In the genomic region with DNA sequence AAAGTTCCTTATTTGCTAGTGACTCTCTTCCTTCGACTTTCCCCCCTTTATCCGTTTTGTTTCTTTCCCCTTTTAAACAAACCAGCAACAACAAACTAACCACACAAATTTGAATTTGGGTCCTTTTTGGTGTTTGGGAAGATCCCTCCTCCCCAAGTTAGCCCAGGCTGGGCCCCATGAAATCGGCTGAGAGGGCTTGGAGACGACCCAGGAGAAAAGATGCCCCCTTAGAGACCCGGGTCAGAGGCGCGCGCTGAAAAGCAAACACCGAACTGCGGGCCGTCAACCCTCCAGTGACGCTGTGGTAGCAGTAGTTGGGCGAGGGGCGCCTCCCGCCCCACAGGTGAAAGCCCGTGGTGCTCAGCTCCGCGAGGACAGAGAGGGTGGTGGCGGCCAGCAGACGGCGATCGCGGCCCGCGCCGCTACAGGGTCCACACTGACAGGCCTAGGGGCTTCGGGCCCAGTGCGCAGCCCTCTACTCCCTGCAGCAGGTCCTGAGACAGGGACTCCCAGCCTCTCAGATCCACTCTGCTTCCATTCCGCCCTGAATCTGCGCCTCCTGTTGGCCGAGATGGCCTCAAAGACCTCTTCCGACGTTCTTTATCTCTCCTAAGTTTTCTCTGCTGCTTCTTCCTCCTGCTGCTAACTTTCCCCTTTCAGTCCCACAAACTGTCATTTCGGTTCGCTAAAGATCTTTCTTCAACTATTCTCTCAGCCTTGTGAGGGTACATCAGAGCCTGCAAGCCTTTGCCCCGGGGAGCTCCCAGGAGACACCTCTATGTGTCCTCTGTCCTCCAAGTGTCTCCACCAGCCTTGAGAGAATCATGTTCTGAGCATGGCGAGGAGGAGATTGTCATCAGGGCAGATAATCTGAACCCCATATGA, we compare ENCODE assay signal across 12 mouse cellular contexts. TPM values are rescaled to one million over a fixed set of nuclear protein-coding genes. Genes with fewer than 3 reads are reported as not detected.
DNase-seq lines count a peak whose midpoint lies in the region; ATAC-seq and TF ChIP-seq lines count a peak whose summit lies in the region.
"Had no signal": no experiment of that assay in that cellular context is flagged by ENCODE, and none has a peak within 500 bp of the region (broad histone marks: within the 10 kb centered on the region; RNA-seq: fewer than 3 reads in every experiment).

No protein-coding gene starts in this region.

- no peak overlapping the region for H3K9ac ChIP-seq in kidney, embryonic 16.5 days (replicated peaks; ENCODE audit: low read length)
- H3K9ac ChIP-seq in forebrain, embryonic 15.5 days (replicated peaks): peak overlapping the region; percentile 50; the same call in 1 of the 2 replicates
- no peak overlapping the region for H3K9ac ChIP-seq in midbrain, embryonic 12.5 days (replicated peaks)

- H3K4me1 ChIP-seq in kidney, embryonic 16.5 days (ENCODE audit: insufficient read depth, low read length): peaks cover 15% of the 10 kb centered on the region
- peaks cover 78% of the 10 kb centered on the region for H3K4me1 ChIP-seq in forebrain, embryonic 15.5 days
- peaks cover 58% of the 10 kb centered on the region for H3K4me1 ChIP-seq in midbrain, embryonic 12.5 days

- no peak overlapping the region for H3K4me2 ChIP-seq in kidney, embryonic 16.5 days (replicated peaks; ENCODE audit: low read depth, low read length)
- H3K4me2 ChIP-seq in forebrain, embryonic 15.5 days (replicated peaks): peak overlapping the region; percentile 90
- peak overlapping the region; percentile 18 for H3K4me2 ChIP-seq in midbrain, embryonic 12.5 days (replicated peaks)

- 2% methylated on average over 37 of the region's 37 CpGs for WGBS in kidney, embryonic 16.5 days
- WGBS in forebrain, embryonic 15.5 days: 6% methylated on average over 37 of the region's 37 CpGs
- 4% methylated on average over 37 of the region's 37 CpGs for WGBS in midbrain, embryonic 12.5 days

- peak; percentile 76 for TF ChIP-seq CTCF in brain, embryonic 14.5 days (IDR thresholded peaks at IDR 0.05; ENCODE audit: borderline replicate concordance, extremely low read depth, insufficient read depth, insufficient read length)

- intact Hi-C loops in heart, postnatal 36 days (cut with DNase I): no loop called here

- no peak for DNase-seq in kidney, postnatal 25 days
- peak; percentile 87 for DNase-seq in brain, embryonic 14.5 days (ENCODE audit: low read depth)
- no peak for DNase-seq in right cerebral cortex, postnatal 25 days
- DNase-seq in heart, postnatal 36 days: no peak
- DNase-seq: heart, postnatal 4 days; lung, postnatal 10 days had no signal

- TF ChIP-seq POLR2A in brain, embryonic 14.5 days (IDR thresholded peaks at IDR 0.05; ENCODE audit: borderline replicate concordance, extremely low read depth, insufficient read depth, insufficient read length, poor library complexity, severe bottlenecking): no peak

- H3K27ac ChIP-seq in kidney, embryonic 16.5 days (ENCODE audit: low read length): no peak overlapping the region
- peak overlapping the region; percentile 97 for H3K27ac ChIP-seq in forebrain, embryonic 15.5 days (replicated peaks)
- no peak overlapping the region for H3K27ac ChIP-seq in midbrain, embryonic 12.5 days (replicated peaks)

- no peaks in the 10 kb centered on the region for H3K36me3 ChIP-seq in kidney, embryonic 16.5 days (ENCODE audit: insufficient read depth, low read length)
- no peaks in the 10 kb centered on the region for H3K36me3 ChIP-seq in forebrain, embryonic 15.5 days
- H3K36me3 ChIP-seq in midbrain, embryonic 12.5 days: no peaks in the 10 kb centered on the region

- ATAC-seq in kidney, embryonic 16.5 days (ENCODE audit: low FRiP score, low TSS enrichment): peak; percentile 60
- ATAC-seq in forebrain, embryonic 15.5 days (replicated peaks): 0 out of 2 replicates have a peak, but pooled peaks have one; percentile 21
- ATAC-seq in midbrain, embryonic 12.5 days (ENCODE audit: low FRiP score, low read depth): peak; percentile 46
- no peak for ATAC-seq in erythroid progenitor cell, adult 5-6 weeks (replicated peaks; ENCODE audit: low FRiP score, poor library complexity, severe bottlenecking)
- ATAC-seq: Patski had no signal

- no peak overlapping the region for H3K4me3 ChIP-seq in kidney, embryonic 16.5 days (ENCODE audit: low read length)
- H3K4me3 ChIP-seq in forebrain, embryonic 15.5 days: peak overlapping the region; percentile 57
- peak overlapping the region; percentile 0; the same call in 1 of the 2 replicates for H3K4me3 ChIP-seq in midbrain, embryonic 12.5 days

- peaks cover 98% of the 10 kb centered on the region for H3K27me3 ChIP-seq in kidney, embryonic 16.5 days (ENCODE audit: insufficient read depth, low read length)
- peaks cover 37% of the 10 kb centered on the region for H3K27me3 ChIP-seq in forebrain, embryonic 15.5 days
- peaks cover 84% of the 10 kb centered on the region for H3K27me3 ChIP-seq in midbrain, embryonic 12.5 days

- H3K9me3 ChIP-seq in kidney, embryonic 16.5 days (ENCODE audit: low read length): no peaks in the 10 kb centered on the region
- H3K9me3 ChIP-seq in forebrain, embryonic 15.5 days: no peaks in the 10 kb centered on the region
- H3K9me3 ChIP-seq in midbrain, embryonic 12.5 days: no peaks in the 10 kb centered on the region

RNA-seq across cellular contexts. Expression of a gene that starts 3.5 kb away (rescaled TPM):
- polyA plus RNA-seq in kidney, embryonic 16.5 days (2015; fragmentation: Nextera tagmentation; extraction: Ambion mirVana): not detected in 2 replicates
- 23.5 and 30.1 TPM in 2 replicates for polyA plus RNA-seq in brain, embryonic 14.5 days (2012; rRNA removed)
- 6.8 and 7.0 TPM in 2 replicates for polyA plus RNA-seq in forebrain, embryonic 15.5 days (2015; fragmentation: Nextera tagmentation; extraction: Ambion mirVana)
- polyA plus RNA-seq in midbrain, embryonic 12.5 days (2016; fragmentation: Nextera tagmentation; extraction: Ambion mirVana): 6.5 and 8.4 TPM in 2 replicates
- not detected in 2 replicates for total RNA-seq in erythroid progenitor cell, adult 5-6 weeks (2015; ENCODE audit: low replicate concordance)
- total RNA-seq in erythroid progenitor cell, adult 5-6 weeks (2017; ENCODE audit: low replicate concordance): not detected in 2 replicates
- not detected for total RNA-seq in heart, postnatal 36 days (2021)
- total RNA-seq: heart, postnatal 4 days had no signal
- polyA plus RNA-seq: Patski; stomach, embryonic 14.5 days had no signal
